Mouse (Mus musculus): ENCODE results near the gene Mrpl27. TPM values are rescaled to one million over a fixed set of nuclear protein-coding genes. Genes with fewer than 3 reads are reported as not detected.

Gene Mrpl27
- total RNA-seq, 1 experiment, result 56.3 TPM

DNA sequence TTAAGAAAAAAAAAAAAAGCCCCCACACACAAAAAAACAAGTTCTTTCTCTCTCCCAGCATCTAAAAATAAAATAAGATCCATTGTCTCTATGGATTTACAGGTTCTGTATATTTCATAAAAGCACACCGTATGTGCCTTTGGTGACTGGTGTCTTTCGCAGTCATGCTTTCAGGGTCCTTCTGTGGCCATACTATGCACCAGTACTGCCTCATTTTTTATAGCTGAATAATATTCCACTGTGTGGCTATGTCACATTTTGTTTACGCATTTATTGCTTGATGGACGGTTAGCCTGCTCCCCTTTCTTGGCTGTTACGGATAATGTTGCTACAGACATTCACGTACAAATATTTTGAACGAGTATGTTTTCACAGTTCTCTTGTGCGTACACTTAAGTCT is 594 bp upstream of the Mrpl27 start:
- H3K4me1 ChIP-seq (ENCODE audit: control insufficient read depth in 2 of 2, insufficient read depth in 2 of 2, low read length in 2 of 2, poor library complexity in 1 of 2), result peaks cover 0 to 6% of the 10 kb centered on the region in 2 experiments; a peak in 1 of 4 replicates
- peak overlapping the region; percentile 78 to 94 for H3K4me3 ChIP-seq (ENCODE audit: insufficient read depth in 1 of 2, low read depth in 1 of 2, low read length in 2 of 2, poor library complexity in 1 of 2, severe bottlenecking in 1 of 2)
- no peak overlapping the region; the same call in 1 of the 2 replicates for H3K27ac ChIP-seq (ENCODE audit: insufficient read depth, low read depth, low read length, poor library complexity, severe bottlenecking)
- peak overlapping the region; percentile 98 for H3K9ac ChIP-seq (ENCODE audit: insufficient read depth, low read depth, low read length, poor library complexity, severe bottlenecking)
- no peaks in the 10 kb centered on the region for H3K9me3 ChIP-seq (ENCODE audit: control insufficient read depth, insufficient read depth, low read depth, low read length)
- in situ Hi-C loops (cut with MboI; ENCODE audit: low sequenced_read_pairs in 2 of 2, unreplicated experiment in 2 of 2), result no loop called here
- DNase-seq (ENCODE audit: low read depth, low spot score), result no peak
- no peak for TF ChIP-seq HCFC1 (IDR thresholded peaks at IDR 0.05; ENCODE audit: borderline replicate concordance, insufficient read depth, low read length)
- TF ChIP-seq ZC3H11A (IDR thresholded peaks at IDR 0.05; ENCODE audit: borderline replicate concordance, low read depth, low read length), result 0 out of 2 replicates have a peak, but pooled peaks have one; percentile 3
- peaks cover 22% of the 10 kb centered on the region for H3K36me3 ChIP-seq (ENCODE audit: control insufficient read depth, insufficient read depth, low read length, poor library complexity, severe bottlenecking)

DNA sequence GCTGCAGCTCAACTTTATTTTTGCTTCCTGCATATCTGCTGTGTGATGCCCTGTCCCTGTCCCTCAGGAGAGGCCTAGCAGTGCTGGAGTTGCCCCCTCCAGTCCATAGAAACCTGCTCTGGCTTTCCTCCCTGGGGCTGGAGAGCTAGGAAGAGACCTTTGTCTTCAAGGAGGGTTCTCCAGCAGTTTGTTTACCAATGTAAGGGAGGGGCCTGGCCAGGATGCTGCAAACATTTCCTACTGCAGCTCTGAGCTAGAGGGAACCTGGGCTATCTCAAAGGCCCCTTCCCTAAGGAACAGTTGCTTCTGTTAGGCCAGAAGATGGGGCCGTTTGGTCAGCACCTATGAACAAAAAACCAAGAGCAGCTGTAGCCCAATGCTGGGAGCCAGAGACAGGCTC is 7.8 kb downstream of the Mrpl27 start:
- Histone ChIP-seq H3K36me3 (ENCODE audit: control insufficient read depth, insufficient read depth, low read length, poor library complexity, severe bottlenecking) (peaks cover 35% of the 10 kb centered on the region), H3K9ac (ENCODE audit: insufficient read depth, low read depth, low read length, poor library complexity, severe bottlenecking) (no peak overlapping the region)
- in situ Hi-C loops (cut with MboI; ENCODE audit: low sequenced_read_pairs in 2 of 2, unreplicated experiment in 2 of 2), result no loop called here

DNA sequence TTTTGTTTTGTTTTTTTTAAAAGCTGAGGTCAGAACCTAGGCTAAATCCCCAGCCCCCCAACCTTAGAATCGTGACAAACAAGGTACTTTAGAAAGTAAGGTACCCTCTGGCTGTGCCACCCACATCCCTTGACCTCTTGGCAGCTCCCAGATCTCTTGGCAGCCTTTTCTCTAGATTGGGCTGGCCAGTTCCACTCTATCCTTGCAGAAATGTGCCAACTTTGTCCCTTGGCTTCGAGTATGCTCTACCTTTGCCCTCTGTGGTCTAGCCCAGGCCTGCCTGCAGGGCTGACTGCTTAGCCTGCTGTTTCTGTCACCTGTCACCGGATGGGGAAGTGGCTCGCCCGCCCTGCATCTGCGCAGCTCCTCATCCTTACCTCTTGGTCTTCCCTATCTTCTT is 11.7 kb downstream of the Mrpl27 start:
- in situ Hi-C loops (cut with MboI; ENCODE audit: low sequenced_read_pairs in 2 of 2, unreplicated experiment in 2 of 2), result no loop called here
- no peak overlapping the region for H3K27ac ChIP-seq (ENCODE audit: insufficient read depth, low read depth, low read length, poor library complexity, severe bottlenecking)
- H3K36me3 ChIP-seq (ENCODE audit: control insufficient read depth, insufficient read depth, low read length, poor library complexity, severe bottlenecking), result peaks cover 65% of the 10 kb centered on the region
- no peak overlapping the region for H3K9ac ChIP-seq (ENCODE audit: insufficient read depth, low read depth, low read length, poor library complexity, severe bottlenecking)
- no peak for DNase-seq (ENCODE audit: low read depth, low spot score)
- H3K9me3 ChIP-seq (ENCODE audit: control insufficient read depth, insufficient read depth, low read depth, low read length), result no peaks in the 10 kb centered on the region
- H3K4me1 ChIP-seq (ENCODE audit: control insufficient read depth in 2 of 2, insufficient read depth in 2 of 2, low read length in 2 of 2, poor library complexity in 1 of 2), result peaks cover 2 to 10% of the 10 kb centered on the region in 2 experiments; a peak in 3 of 4 replicates
- no peak for TF ChIP-seq MAFK (IDR thresholded peaks at IDR 0.05; ENCODE audit: insufficient read depth, low read depth, low read length)
- no peak for TF ChIP-seq CHD2 (IDR thresholded peaks at IDR 0.05; ENCODE audit: low read depth, low read length)
- TF ChIP-seq ZC3H11A (IDR thresholded peaks at IDR 0.05; ENCODE audit: borderline replicate concordance, low read depth, low read length), result no peak
- no peak for TF ChIP-seq ZNF384 (IDR thresholded peaks at IDR 0.05; ENCODE audit: low read depth, low read length)
- TF ChIP-seq HCFC1 (IDR thresholded peaks at IDR 0.05; ENCODE audit: borderline replicate concordance, insufficient read depth, low read length), result no peak
- no peak overlapping the region for H3K4me3 ChIP-seq (ENCODE audit: insufficient read depth in 1 of 2, low read depth in 1 of 2, low read length in 2 of 2, poor library complexity in 1 of 2, severe bottlenecking in 1 of 2)

More for the DNA sequence above, 7.8 kb downstream of the Mrpl27 start:
- peaks cover 2 to 12% of the 10 kb centered on the region in 2 experiments; a peak in 3 of 4 replicates for H3K4me1 ChIP-seq (ENCODE audit: control insufficient read depth in 2 of 2, insufficient read depth in 2 of 2, low read length in 2 of 2, poor library complexity in 1 of 2)
- DNase-seq (ENCODE audit: low read depth, low spot score), result no peak
- no peaks in the 10 kb centered on the region for H3K9me3 ChIP-seq (ENCODE audit: control insufficient read depth, insufficient read depth, low read depth, low read length)
- no peak overlapping the region for H3K4me3 ChIP-seq (ENCODE audit: insufficient read depth in 1 of 2, low read depth in 1 of 2, low read length in 2 of 2, poor library complexity in 1 of 2, severe bottlenecking in 1 of 2)
- no peak for TF ChIP-seq ZNF384 (IDR thresholded peaks at IDR 0.05; ENCODE audit: low read depth, low read length)
- TF ChIP-seq MAFK (IDR thresholded peaks at IDR 0.05; ENCODE audit: insufficient read depth, low read depth, low read length), result no peak
- no peak for TF ChIP-seq HCFC1 (IDR thresholded peaks at IDR 0.05; ENCODE audit: borderline replicate concordance, insufficient read depth, low read length)
- TF ChIP-seq ZC3H11A (IDR thresholded peaks at IDR 0.05; ENCODE audit: borderline replicate concordance, low read depth, low read length), result no peak
- TF ChIP-seq CHD2 (IDR thresholded peaks at IDR 0.05; ENCODE audit: low read depth, low read length), result no peak
- no peak overlapping the region for H3K27ac ChIP-seq (ENCODE audit: insufficient read depth, low read depth, low read length, poor library complexity, severe bottlenecking)

DNA sequence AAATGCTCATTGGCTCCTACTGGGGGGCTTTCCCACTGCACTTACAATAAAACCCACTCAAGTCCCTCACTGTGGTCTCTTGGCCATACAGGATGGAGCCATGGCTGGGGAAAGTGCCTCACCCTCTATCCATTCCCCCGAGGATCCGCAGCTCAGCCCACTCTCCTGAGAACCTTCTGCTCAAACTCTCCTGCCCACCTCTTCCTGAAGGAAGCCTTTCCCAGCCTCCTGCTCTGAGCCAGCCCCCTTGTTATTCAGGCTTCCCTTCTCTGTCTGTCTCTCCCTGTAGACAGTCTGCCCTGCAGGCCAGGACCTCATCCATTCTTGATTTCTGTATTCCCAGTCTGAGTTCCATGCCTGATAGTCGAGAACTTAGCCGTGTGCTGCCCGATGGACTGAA is 21.4 kb downstream of the Mrpl27 start:
- TF ChIP-seq HCFC1 (IDR thresholded peaks at IDR 0.05; ENCODE audit: borderline replicate concordance, insufficient read depth, low read length) (no peak), ZC3H11A (IDR thresholded peaks at IDR 0.05; ENCODE audit: borderline replicate concordance, low read depth, low read length) (no peak), MAFK (IDR thresholded peaks at IDR 0.05; ENCODE audit: insufficient read depth, low read depth, low read length) (no peak), ZNF384 (IDR thresholded peaks at IDR 0.05; ENCODE audit: low read depth, low read length) (no peak), CHD2 (IDR thresholded peaks at IDR 0.05; ENCODE audit: low read depth, low read length) (no peak)
- Histone ChIP-seq H3K9ac (ENCODE audit: insufficient read depth, low read depth, low read length, poor library complexity, severe bottlenecking) (no peak overlapping the region), H3K4me3 (ENCODE audit: insufficient read depth in 1 of 2, low read depth in 1 of 2, low read length in 2 of 2, poor library complexity in 1 of 2, severe bottlenecking in 1 of 2) (no peak overlapping the region), H3K36me3 (ENCODE audit: control insufficient read depth, insufficient read depth, low read length, poor library complexity, severe bottlenecking) (no peaks in the 10 kb centered on the region; the same call in 1 of the 2 replicates), H3K9me3 (ENCODE audit: control insufficient read depth, insufficient read depth, low read depth, low read length) (no peaks in the 10 kb centered on the region), H3K27ac (ENCODE audit: insufficient read depth, low read depth, low read length, poor library complexity, severe bottlenecking) (no peak overlapping the region), H3K4me1 (ENCODE audit: control insufficient read depth in 2 of 2, insufficient read depth in 2 of 2, low read length in 2 of 2, poor library complexity in 1 of 2) (peaks cover 0 to 16% of the 10 kb centered on the region in 2 experiments; a peak in 2 of 4 replicates)
- no peak for DNase-seq (ENCODE audit: low read depth, low spot score)
- in situ Hi-C loops (cut with MboI; ENCODE audit: low sequenced_read_pairs in 2 of 2, unreplicated experiment in 2 of 2), result no loop called here

DNA sequence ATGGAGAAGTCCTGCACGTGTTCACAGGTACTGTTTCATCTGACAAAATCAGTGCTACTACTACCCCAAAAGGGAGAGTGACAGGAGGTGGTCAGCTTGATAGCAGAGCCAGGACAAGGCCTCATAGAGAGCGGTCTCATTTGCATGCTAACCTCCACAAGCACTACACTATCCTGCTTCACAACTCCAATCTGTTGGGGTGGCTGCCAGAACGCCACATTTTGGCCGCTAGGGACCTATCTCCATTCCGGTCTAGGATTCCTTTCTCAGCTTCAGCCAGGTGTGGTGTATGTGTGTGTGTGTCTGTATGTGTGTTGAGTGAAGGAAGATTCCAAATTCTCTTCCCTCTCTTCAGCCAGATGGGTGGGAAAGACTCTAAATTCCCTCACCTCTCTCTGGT is 21.9 kb downstream of the Mrpl27 start:
- in situ Hi-C loops (cut with MboI; ENCODE audit: low sequenced_read_pairs in 2 of 2, unreplicated experiment in 2 of 2), result no loop called here
- DNase-seq (ENCODE audit: low read depth, low spot score), result no peak
- Histone ChIP-seq H3K27ac (ENCODE audit: insufficient read depth, low read depth, low read length, poor library complexity, severe bottlenecking) (no peak overlapping the region), H3K9me3 (ENCODE audit: control insufficient read depth, insufficient read depth, low read depth, low read length) (no peaks in the 10 kb centered on the region), H3K4me1 (ENCODE audit: control insufficient read depth in 2 of 2, insufficient read depth in 2 of 2, low read length in 2 of 2, poor library complexity in 1 of 2) (peaks cover 0 to 16% of the 10 kb centered on the region in 2 experiments; a peak in 2 of 4 replicates), H3K4me3 (ENCODE audit: insufficient read depth in 1 of 2, low read depth in 1 of 2, low read length in 2 of 2, poor library complexity in 1 of 2, severe bottlenecking in 1 of 2) (no peak overlapping the region), H3K36me3 (ENCODE audit: control insufficient read depth, insufficient read depth, low read length, poor library complexity, severe bottlenecking) (no peaks in the 10 kb centered on the region; the same call in 1 of the 2 replicates), H3K9ac (ENCODE audit: insufficient read depth, low read depth, low read length, poor library complexity, severe bottlenecking) (no peak overlapping the region)
- TF ChIP-seq ZC3H11A (IDR thresholded peaks at IDR 0.05; ENCODE audit: borderline replicate concordance, low read depth, low read length) (no peak), HCFC1 (IDR thresholded peaks at IDR 0.05; ENCODE audit: borderline replicate concordance, insufficient read depth, low read length) (no peak), CHD2 (IDR thresholded peaks at IDR 0.05; ENCODE audit: low read depth, low read length) (no peak), ZNF384 (IDR thresholded peaks at IDR 0.05; ENCODE audit: low read depth, low read length) (no peak), MAFK (IDR thresholded peaks at IDR 0.05; ENCODE audit: insufficient read depth, low read depth, low read length) (no peak)
